Mouse (Mus musculus): ENCODE data around the gene Apom.
A peak's percentile ranks its signal among the peaks of the same experiment; 100 is the strongest.

GRCm38 (mm10) chr17:35135591-35136320, 3.9 kb upstream of the Apom start:
- TF ChIP-seq CTCF (IDR thresholded peaks at IDR 0.05 in 2 of 3, conservative IDR thresholded peaks at IDR 0.05 in 1 of 3; ENCODE audit: control insufficient read depth in 1 of 3, insufficient read depth in 1 of 3, low read depth in 2 of 3, low read length in 3 of 3, poor library complexity in 1 of 3, severe bottlenecking in 1 of 3) (no peak), EP300 (IDR thresholded peaks at IDR 0.05; ENCODE audit: low read depth in 1 of 2, low read length in 2 of 2) (no peak; a peak in 1 of 4 replicates), POLR2A (IDR thresholded peaks at IDR 0.05; ENCODE audit: control insufficient read depth in 1 of 2, insufficient read depth in 1 of 2, low read depth in 1 of 2, low read length in 2 of 2, poor library complexity in 1 of 2) (0 out of 4 replicates have a peak, but pooled peaks of 1 of the 2 experiments have one; percentile 12), TAL1 (IDR thresholded peaks at IDR 0.05; ENCODE audit: low read length) (no peak), POLR2AphosphoS5 (IDR thresholded peaks at IDR 0.05; ENCODE audit: borderline replicate concordance, low read depth, low read length) (no peak), TCF12 (IDR thresholded peaks at IDR 0.05; ENCODE audit: low read depth, low read length) (no peak), GATA1 (IDR thresholded peaks at IDR 0.05; ENCODE audit: low read depth, low read length) (no peak), ZC3H11A (IDR thresholded peaks at IDR 0.05; ENCODE audit: low read depth, low read length) (no peak), BHLHE40 (IDR thresholded peaks at IDR 0.05; ENCODE audit: borderline replicate concordance, low read depth, low read length) (no peak; the same call in 1 of the 2 replicates), ETS1 (IDR thresholded peaks at IDR 0.05; ENCODE audit: low read depth, low read length) (no peak), POLR2AphosphoS2 (IDR thresholded peaks at IDR 0.05; ENCODE audit: low read length) (no peak), CHD1 (IDR thresholded peaks at IDR 0.05; ENCODE audit: low read depth, low read length) (no peak), JUND (IDR thresholded peaks at IDR 0.05; ENCODE audit: low read depth, low read length) (no peak), ZMIZ1 (IDR thresholded peaks at IDR 0.05; ENCODE audit: low read depth, low read length) (no peak)
